Mouse (Mus musculus) liver, embryonic 16.5 days (tissue): ENCODE measurements around the gene Irgm1. TPM values are rescaled to one million over a fixed set of nuclear protein-coding genes. Genes with fewer than 3 reads are reported as not detected.
"Not testable (repeated sequence)": the region's sequence is repeated elsewhere in the genome, so short reads cannot be mapped to it uniquely, and the experiment has no call there.

Experiments used
- ATAC-seq: fragments of 200-750 bp; cut with Nextera tagmentation; 2 replicates; pipeline ENCODE4 v1.8.0; 2017; ENCODE audit warnings: low read depth, mild to moderate bottlenecking, moderate number of reproducible peaks, moderate library complexity
- H3K27ac ChIP-seq: fragments of 300-500 bp; sonication (generic); 2 replicates; pipeline ENCODE4 v1.5.1; 2014; ENCODE audit warnings: mild to moderate bottlenecking, low read length
- H3K27me3 ChIP-seq: fragments of 300-500 bp; sonication (generic); 2 replicates; pipeline ENCODE4 v1.6.1; 2014; ENCODE audit warnings: low read depth, low read length, mixed read lengths; ENCODE audit not compliant: control insufficient read depth, insufficient read depth
- H3K36me3 ChIP-seq: fragments of 300-500 bp; sonication (generic); 2 replicates; pipeline ENCODE4 v1.6.1; 2014; ENCODE audit warnings: mild to moderate bottlenecking; ENCODE audit not compliant: control insufficient read depth, insufficient read depth
- H3K4me1 ChIP-seq: fragments of 300-500 bp; sonication (generic); 2 replicates; pipeline ENCODE4 v1.6.1; 2014; ENCODE audit warnings: low read depth, low read length, mixed read lengths; ENCODE audit not compliant: control insufficient read depth
- H3K4me2 ChIP-seq: fragments of 300-500 bp; sonication (generic); 2 replicates; pipeline ENCODE4 v1.6.1; 2014; ENCODE audit warnings: low read depth, low read length, mixed read lengths
- H3K4me3 ChIP-seq: fragments of 300-500 bp; sonication (generic); 2 replicates; pipeline ENCODE4 v1.5.1; 2014; ENCODE audit warnings: low read depth, mild to moderate bottlenecking, low read length
- H3K9ac ChIP-seq: fragments of 300-500 bp; sonication (generic); 2 replicates; pipeline ENCODE4 v1.6.1; 2014; ENCODE audit warnings: low read depth, low read length
- H3K9me3 ChIP-seq: fragments of 300-500 bp; sonication (generic); replicated peaks from 2 replicates; pipeline ENCODE4 v1.6.1; 2016; ENCODE audit warnings: low read length; ENCODE audit not compliant: control insufficient read depth
- WGBS: fragments of 180-500 bp; shearing (Covaris S2); extraction: QIAGEN DNeasy Blood & Tissue Kit; methylation state at CpG from one replicate; pipeline ENCODE4 v1.1.7; 2014; ENCODE audit not compliant: insufficient replicate concordance; 5-methylcytosine and 5-hydroxymethylcytosine counted together
- polyA plus RNA-seq: library from polyadenylated mRNA; unstranded; fragments of >200 nt; fragmentation: Nextera tagmentation; extraction: Ambion mirVana; gene quantifications from 2 replicates; pipeline ENCODE4 v1.2.1, GENCODE M21; 2015

Gene Irgm1
- polyA plus RNA-seq, 1 experiment from 2014 or later = 20.6 TPM

DNA sequence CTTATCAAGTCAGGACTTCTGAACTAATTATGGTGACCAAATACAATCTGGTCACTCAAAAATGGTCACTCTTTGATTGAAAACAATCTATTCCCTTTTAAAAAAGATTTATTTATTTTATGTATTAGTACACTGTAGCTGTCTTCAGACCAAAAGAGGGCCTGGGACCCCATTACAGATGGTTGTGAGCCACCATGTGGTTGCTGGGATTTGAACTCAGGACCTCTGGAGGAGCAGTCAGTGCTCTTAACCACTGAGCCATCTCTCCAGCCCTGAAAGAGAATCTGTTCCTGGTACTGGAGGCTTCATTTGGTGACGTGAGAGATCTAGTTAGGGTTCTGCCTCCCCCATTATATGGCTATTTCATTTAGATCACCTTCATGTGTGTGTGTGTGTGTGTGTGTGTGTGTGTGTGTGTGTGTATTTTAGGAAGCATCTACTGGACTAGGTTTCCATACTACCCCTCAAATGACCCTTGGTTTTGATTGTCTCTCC is 3.9 kb upstream of the Irgm1 start:
- H3K9me3 ChIP-seq, H3K4me3 ChIP-seq, H3K36me3 ChIP-seq, H3K9ac ChIP-seq, H3K27me3 ChIP-seq, ATAC-seq, H3K4me2 ChIP-seq, H3K27ac ChIP-seq: not testable (repeated sequence)
- peaks cover 28% of the 10 kb centered on the region for H3K4me1 ChIP-seq
- 57% methylated on average over 1 of the region's 1 CpGs for whole genome bisulfite sequencing

DNA sequence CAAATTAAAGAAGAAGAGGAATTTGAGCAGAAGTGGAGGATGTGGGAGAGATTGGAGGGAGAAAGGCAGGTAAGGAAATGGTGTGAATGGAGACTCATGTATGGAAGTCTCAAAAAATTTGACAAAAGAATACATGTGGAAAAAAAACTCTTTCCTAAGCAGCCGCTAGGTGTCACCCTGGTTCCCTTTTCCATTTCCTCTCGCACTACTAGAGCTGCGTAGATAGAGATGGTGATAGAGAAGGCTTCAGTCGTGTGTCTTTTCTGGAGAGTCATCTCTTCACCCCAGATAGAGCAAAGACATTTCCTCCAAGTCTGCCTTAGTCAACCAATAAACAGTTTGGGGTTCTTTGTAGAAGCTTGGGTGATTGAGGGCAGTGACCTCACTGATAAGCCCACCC is 3.0 kb upstream of the Irgm1 start:
- H3K4me2 ChIP-seq = peak overlapping the region; percentile 77; the same call in 1 of the 2 replicates

DNA sequence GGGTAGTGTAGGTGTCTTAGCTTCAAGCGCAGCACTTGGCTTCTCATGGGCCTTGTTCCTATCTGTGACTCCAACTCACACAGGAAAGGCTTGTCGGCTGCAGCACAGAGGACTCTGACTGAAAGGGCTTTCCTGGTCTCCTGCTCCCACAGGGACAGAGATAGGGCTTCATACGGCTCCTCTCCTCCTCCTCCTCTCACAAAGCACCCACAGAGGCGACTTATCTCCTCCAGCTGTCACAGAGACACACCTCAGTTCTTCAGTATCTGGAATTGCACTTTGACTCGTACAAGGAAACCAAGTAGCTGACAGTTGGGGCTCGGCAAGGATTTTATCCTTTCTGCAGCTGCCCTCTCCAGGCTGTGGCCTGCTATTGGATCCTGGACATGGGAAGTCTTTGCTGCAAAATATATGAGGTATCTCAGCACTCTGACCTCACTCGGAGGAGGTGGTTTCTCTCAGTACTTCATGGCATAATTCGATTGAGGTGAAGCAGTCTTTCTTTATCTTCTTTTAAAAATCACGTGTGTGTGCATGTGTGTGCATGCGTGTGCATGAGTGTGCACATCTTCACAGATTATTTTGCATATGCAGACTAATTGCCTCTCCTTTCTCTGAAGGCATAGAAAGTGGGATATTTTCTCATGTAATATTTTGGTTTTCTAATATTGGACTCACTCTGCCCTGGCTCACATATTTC is 2.3 kb upstream of the Irgm1 start:
- H3K4me1 ChIP-seq = peaks cover 44% of the 10 kb centered on the region
- peak overlapping the region; percentile 34 for H3K9ac ChIP-seq
- H3K4me2 ChIP-seq = peak overlapping the region; percentile 77
- peak; percentile 70 for ATAC-seq
- peak overlapping the region; percentile 92 for H3K27ac ChIP-seq
- no peaks in the 10 kb centered on the region for H3K27me3 ChIP-seq
- H3K4me3 ChIP-seq = peak overlapping the region; percentile 11; the same call in 1 of the 2 replicates
- 19% methylated on average over 10 of the region's 10 CpGs for WGBS
- no peaks in the 10 kb centered on the region for H3K36me3 ChIP-seq
- H3K9me3 ChIP-seq = no peaks in the 10 kb centered on the region

More for the DNA sequence above, 3.0 kb upstream of the Irgm1 start:
- Histone ChIP-seq H3K27me3 (no peaks in the 10 kb centered on the region), H3K9me3 (no peaks in the 10 kb centered on the region), H3K9ac (no peak overlapping the region), H3K36me3 (no peaks in the 10 kb centered on the region), H3K4me3 (no peak overlapping the region), H3K4me1 (peaks cover 36% of the 10 kb centered on the region), H3K27ac (no peak overlapping the region; the same call in 1 of the 2 replicates)
- WGBS = 0% methylated on average over 4 of the region's 4 CpGs
- no peak for ATAC-seq

DNA sequence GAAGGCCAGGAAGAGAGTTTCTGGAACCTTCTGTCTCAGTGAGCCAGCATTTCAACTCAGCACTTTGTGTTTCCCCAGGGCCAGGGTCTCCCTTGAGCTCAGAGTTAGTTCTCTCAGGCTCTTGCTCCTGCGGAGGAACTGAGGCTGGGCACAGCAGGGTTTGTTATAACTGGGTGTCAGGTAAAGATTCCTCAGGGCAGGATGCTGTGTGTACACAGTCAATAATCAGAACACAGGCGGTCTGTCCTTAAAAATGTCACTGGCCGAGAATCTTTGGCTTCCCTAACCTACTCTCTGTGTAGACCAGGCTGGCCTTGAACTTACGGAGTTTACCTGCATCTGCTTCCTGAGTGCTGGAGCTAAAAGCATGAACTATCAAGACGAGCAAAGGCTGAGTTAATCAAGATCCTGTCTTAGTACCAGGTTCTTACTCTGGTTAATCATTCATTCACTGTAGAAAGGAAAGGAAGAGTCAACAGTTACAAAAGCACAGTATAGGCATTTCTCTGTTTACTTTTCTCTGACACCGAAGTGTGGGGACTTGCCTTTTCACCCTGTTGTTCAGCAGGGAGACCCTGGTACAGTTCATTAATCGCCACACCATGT is 1.3 kb upstream of the Irgm1 start:
- Histone ChIP-seq H3K4me3 (peak overlapping the region; percentile 73), H3K27ac (peak overlapping the region; percentile 92), H3K27me3 (no peaks in the 10 kb centered on the region), H3K9me3 (no peaks in the 10 kb centered on the region), H3K4me2 (peak overlapping the region; percentile 77), H3K4me1 (peaks cover 49% of the 10 kb centered on the region), H3K36me3 (no peaks in the 10 kb centered on the region), H3K9ac (peak overlapping the region; percentile 79)
- peak; percentile 25 for ATAC-seq
- 51% methylated on average over 7 of the region's 7 CpGs for WGBS

DNA sequence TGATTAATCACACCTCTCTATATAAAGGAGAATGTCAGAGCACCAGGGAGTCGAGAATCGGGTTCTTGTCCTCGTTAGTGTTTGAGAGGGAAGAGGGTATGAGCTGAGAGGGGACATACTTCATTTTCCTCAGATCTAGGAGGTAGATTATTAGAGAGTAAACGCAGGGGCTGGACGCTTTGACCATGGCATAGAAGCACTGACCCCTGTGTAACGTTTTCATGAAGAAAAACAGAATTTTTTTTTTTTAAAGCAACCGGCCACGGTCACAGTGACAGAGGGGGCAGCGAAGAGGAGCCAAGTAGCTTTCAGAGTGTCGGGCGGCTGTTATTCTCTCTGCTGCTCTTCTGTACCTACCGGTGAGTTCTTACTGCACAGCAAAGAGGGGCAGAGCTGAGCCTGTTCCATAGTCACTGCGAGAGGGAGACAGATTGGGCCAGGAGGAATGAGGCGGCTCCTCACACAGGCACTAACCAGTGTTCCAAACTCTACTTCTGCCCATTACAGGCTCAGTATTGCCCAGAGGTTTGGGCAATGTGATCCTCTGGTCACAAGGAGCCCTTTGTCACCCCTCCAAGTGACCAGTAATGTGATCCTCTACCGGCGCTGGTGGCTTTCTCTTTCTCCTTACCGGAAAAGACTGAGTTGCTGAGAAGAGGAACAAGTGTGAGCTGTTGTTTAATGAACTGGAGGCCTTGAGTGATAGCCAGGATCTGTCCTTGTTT is 496 bp upstream of the Irgm1 start:
- Histone ChIP-seq H3K4me1 (peaks cover 52% of the 10 kb centered on the region), H3K9me3 (no peaks in the 10 kb centered on the region), H3K4me2 (peak overlapping the region; percentile 77), H3K27ac (peak overlapping the region; percentile 92), H3K9ac (peak overlapping the region; percentile 79), H3K36me3 (no peaks in the 10 kb centered on the region; the same call in 1 of the 2 replicates), H3K4me3 (peak overlapping the region; percentile 73), H3K27me3 (no peaks in the 10 kb centered on the region)
- WGBS = 2% methylated on average over 17 of the region's 17 CpGs
- ATAC-seq = peak; percentile 16

DNA sequence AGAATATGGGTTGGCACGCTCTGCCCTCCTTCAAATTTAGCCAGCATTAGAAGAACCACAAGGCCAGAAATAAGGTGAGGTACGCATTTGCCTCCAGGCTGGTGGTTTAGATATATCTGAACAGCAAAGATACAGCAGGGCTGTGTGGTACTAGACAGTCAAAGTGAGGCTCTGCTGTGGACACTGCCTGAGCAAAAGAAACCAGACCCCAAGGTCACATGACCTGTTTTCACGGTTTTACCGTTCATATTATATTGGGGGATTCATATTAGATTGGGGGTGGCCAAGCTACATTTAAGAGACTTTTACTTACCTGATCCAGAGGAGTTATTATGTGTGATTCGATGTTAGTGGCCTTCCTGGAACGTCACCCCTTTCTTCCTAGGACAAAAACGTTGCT is 702 bp downstream of the Irgm1 start:
- H3K4me1 ChIP-seq = peaks cover 52% of the 10 kb centered on the region
- peak overlapping the region; percentile 77 for H3K4me2 ChIP-seq
- H3K4me3 ChIP-seq = peak overlapping the region; percentile 73
- peak overlapping the region; percentile 92 for H3K27ac ChIP-seq
- WGBS = 6% methylated on average over 7 of the region's 7 CpGs
- H3K9ac ChIP-seq = peak overlapping the region; percentile 79
- H3K36me3 ChIP-seq = peaks cover 10% of the 10 kb centered on the region
- no peaks in the 10 kb centered on the region for H3K27me3 ChIP-seq
- H3K9me3 ChIP-seq = no peaks in the 10 kb centered on the region
- peak; percentile 30; the same call in 1 of the 2 replicates for ATAC-seq

DNA sequence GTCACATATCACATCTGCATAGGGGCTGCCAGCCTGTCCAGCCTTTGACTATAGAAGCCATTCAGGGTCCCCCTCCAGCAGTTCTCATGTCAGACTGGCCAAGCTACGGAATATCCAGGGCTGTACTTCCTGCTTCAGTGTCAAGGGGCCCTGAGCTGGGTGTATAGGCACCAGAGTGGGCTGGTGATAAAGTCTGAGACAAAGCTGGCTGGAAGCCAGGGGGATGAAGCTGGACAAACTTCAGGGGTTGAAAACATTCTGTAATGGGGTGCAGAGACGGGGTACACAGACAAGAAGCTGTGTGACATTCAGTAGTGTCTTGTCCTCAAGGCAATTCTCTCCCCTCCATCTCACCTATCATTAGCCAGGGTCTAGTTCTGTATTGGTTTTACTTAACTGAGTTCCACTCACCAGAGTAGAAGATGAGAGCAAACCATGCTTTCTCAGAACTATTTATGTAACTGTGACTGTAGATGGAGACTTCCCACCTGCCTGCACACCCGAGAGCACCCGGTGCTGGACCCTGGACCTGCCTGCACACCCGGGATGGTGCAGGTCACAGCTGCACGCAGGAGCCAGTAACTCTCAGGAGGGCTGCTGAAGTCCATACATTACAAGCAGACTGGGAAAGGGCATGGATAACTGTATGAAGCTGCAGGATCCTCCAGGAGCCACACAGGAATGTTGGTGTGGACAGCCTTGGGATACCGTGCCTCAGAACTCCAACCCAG is 1.9 kb downstream of the Irgm1 start:
- H3K4me3 ChIP-seq = peak overlapping the region; percentile 73
- H3K4me1 ChIP-seq = peaks cover 49% of the 10 kb centered on the region
- peaks cover 19% of the 10 kb centered on the region for H3K36me3 ChIP-seq
- H3K27me3 ChIP-seq = no peaks in the 10 kb centered on the region
- WGBS = 25% methylated on average over 7 of the region's 7 CpGs
- peak overlapping the region; percentile 77 for H3K4me2 ChIP-seq
- no peak for ATAC-seq
- H3K9ac ChIP-seq = peak overlapping the region; percentile 79
- peak overlapping the region; percentile 78 for H3K27ac ChIP-seq
- no peaks in the 10 kb centered on the region for H3K9me3 ChIP-seq

DNA sequence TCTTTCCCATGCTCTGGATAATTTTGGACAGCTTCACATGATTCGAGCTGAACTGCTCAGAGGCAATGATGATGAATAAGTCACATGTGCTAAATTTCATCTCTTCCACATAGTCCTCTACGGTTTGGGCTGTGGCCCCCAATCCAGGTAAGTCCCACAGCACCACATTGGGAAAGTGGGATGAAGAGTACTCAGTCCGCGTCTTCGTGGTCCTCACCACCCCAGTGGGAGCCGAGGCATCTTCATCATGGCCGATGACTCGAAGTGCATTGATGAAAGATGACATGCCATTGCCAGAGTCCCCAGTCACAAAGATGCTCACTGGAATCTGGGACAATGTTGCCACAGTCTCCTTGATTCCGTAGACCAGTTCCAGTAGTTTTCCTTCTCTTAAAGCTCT is 5.0 kb downstream of the Irgm1 start:
- no peak overlapping the region for H3K27ac ChIP-seq
- WGBS = 87% methylated on average over 9 of the region's 9 CpGs
- H3K9ac ChIP-seq = no peak overlapping the region
- H3K4me2 ChIP-seq = no peak overlapping the region
- no peak for ATAC-seq
- H3K4me1 ChIP-seq = peaks cover 25% of the 10 kb centered on the region
- H3K27me3 ChIP-seq = no peaks in the 10 kb centered on the region
- no peaks in the 10 kb centered on the region for H3K9me3 ChIP-seq
- no peak overlapping the region for H3K4me3 ChIP-seq
- peaks cover 19% of the 10 kb centered on the region for H3K36me3 ChIP-seq
